Mouse (Mus musculus): ENCODE data around the gene Ttc37.

The Ttc37 gene

GRCm38 (mm10) chr13:76160587-76160986, 62.1 kb downstream of the Ttc37 start:
- DNase-seq: no peak

GRCm38 (mm10) chr13:76174297-76174696, 75.8 kb downstream of the Ttc37 start:
- no peak for DNase-seq

GRCm38 (mm10) chr13:76178700-76179099, 80.2 kb downstream of the Ttc37 start:
- DNase-seq: no peak

GRCm38 (mm10) chr13:76187651-76188050, 89.1 kb downstream of the Ttc37 start:
- no peak for DNase-seq

- peak; percentile 21 for DNase-seq
Measured at GRCm38 (mm10) chr13:76189190-76189589, 90.7 kb downstream of the Ttc37 start.

- no peak for DNase-seq
Measured at GRCm38 (mm10) chr13:76190273-76190672, 91.7 kb downstream of the Ttc37 start.

GRCm38 (mm10) chr13:76194937-76195336, 96.4 kb downstream of the Ttc37 start:
- no peak for DNase-seq

GRCm38 (mm10) chr13:76195431-76196138, 97.1 kb downstream of the Ttc37 start:
- no peak for DNase-seq

GRCm38 (mm10) chr13:76197297-76197848, 98.8 kb downstream of the Ttc37 start:
- no peak for DNase-seq

GRCm38 (mm10) chr13:76199943-76200342, 101.4 kb downstream of the Ttc37 start:
- DNase-seq: no peak

- no peak for DNase-seq
Measured at GRCm38 (mm10) chr13:76214928-76215327, 116.4 kb downstream of the Ttc37 start.

GRCm38 (mm10) chr13:76215397-76215796, 116.9 kb downstream of the Ttc37 start:
- no peak for DNase-seq
